Mouse (Mus musculus) forebrain, embryonic 13.5 days (tissue): ENCODE measurements around the gene Mrpl43. TPM values are rescaled to one million over a fixed set of nuclear protein-coding genes. Genes with fewer than 3 reads are reported as not detected.
A peak's percentile ranks its signal among the peaks of the same experiment; 100 is the strongest.

ENCODE experiments used
- ATAC-seq: fragments of 200-750 bp; cut with Nextera tagmentation; 2 replicates; pipeline ENCODE4 v1.8.0; 2017
- H3K27ac ChIP-seq: fragments of 300-500 bp; sonication (generic); 2 replicates; pipeline ENCODE4 v1.5.1; 2015; ENCODE audit warnings: inconsistent platforms, mild to moderate bottlenecking, moderate library complexity
- H3K27me3 ChIP-seq: fragments of 300-500 bp; sonication (generic); 2 replicates; pipeline ENCODE4 v1.6.1; 2015; ENCODE audit warnings: mild to moderate bottlenecking, inconsistent platforms
- H3K36me3 ChIP-seq: fragments of 300-500 bp; sonication (generic); 2 replicates; pipeline ENCODE4 v1.6.1; 2015; ENCODE audit warnings: mild to moderate bottlenecking, inconsistent platforms; ENCODE audit not compliant: poor library complexity, severe bottlenecking
- H3K4me1 ChIP-seq: fragments of 300-500 bp; sonication (generic); 2 replicates; pipeline ENCODE4 v1.6.1; 2015; ENCODE audit warnings: inconsistent platforms
- H3K4me2 ChIP-seq: fragments of 300-500 bp; sonication (generic); 2 replicates; pipeline ENCODE4 v1.6.1; 2015; ENCODE audit warnings: inconsistent platforms, mild to moderate bottlenecking, moderate library complexity
- H3K4me3 ChIP-seq: fragments of 300-500 bp; sonication (generic); 2 replicates; pipeline ENCODE4 v1.5.1; 2015; ENCODE audit warnings: mild to moderate bottlenecking, inconsistent platforms
- H3K9ac ChIP-seq: fragments of 300-500 bp; sonication (generic); 2 replicates; pipeline ENCODE4 v1.6.1; 2015; ENCODE audit warnings: mild to moderate bottlenecking, inconsistent platforms
- H3K9me3 ChIP-seq: fragments of 300-500 bp; sonication (generic); replicated peaks from 2 replicates; pipeline ENCODE4 v1.6.1; 2016; ENCODE audit warnings: inconsistent platforms
- WGBS: fragments of 180-500 bp; shearing (Covaris S2); methylation state at CpG from one replicate; pipeline ENCODE4 v1.1.7; 2015; 5-methylcytosine and 5-hydroxymethylcytosine counted together
- polyA plus RNA-seq: library from polyadenylated mRNA; unstranded; fragments of >200 nt; fragmentation: Nextera tagmentation; extraction: Ambion mirVana; gene quantifications from 2 replicates; pipeline ENCODE4 v1.2.1, GENCODE M21; 2015

The Mrpl43 gene
- polyA plus RNA-seq, 1 experiment from 2014 or later = 82.2 TPM

DNA sequence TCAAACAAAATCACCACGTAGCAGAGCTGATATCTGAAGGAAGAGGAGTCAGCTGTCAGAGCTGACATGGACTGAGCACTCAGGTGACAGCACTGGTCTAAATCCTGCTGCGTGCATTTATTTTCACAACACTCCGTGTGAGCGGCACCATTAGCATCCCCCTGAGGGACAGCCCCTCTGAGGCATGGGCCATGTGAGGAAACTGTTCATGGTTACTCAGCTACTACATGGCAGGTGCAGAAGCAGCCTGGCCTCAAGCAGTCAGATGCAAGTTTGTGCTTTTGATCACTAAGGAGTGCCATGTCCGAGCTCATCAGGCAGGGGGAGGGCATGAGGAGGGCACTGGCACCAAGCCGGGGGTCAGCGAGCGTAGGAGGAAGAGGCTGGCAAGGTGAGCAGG, 6.6 kb downstream of the Mrpl43 start:
- Histone ChIP-seq H3K9me3 (no peaks in the 10 kb centered on the region), H3K9ac (no peak overlapping the region), H3K36me3 (peaks cover 84% of the 10 kb centered on the region), H3K27ac (no peak overlapping the region), H3K4me2 (no peak overlapping the region), H3K4me3 (no peak overlapping the region), H3K4me1 (no peaks in the 10 kb centered on the region), H3K27me3 (no peaks in the 10 kb centered on the region)
- WGBS = 88% methylated on average over 8 of the region's 8 CpGs
- ATAC-seq = no peak

DNA sequence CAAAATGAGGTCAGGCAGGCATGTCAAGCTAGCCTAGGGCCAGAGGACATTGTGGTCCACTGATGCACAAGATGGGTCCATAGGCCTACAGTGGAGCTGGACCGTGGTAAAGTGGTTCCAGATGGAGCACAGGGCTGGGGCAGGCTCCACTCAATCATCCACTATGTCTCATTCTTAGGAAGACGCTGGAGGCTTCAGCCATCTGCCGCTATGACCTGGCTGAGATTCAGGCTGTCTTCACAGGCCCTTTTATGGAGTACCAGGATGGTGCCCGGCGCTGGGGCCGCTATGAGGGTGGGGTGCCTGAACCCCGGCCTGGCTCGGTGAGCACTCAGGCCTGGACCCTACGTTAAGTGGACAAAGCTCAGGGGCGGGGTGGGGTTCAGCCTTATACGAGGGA, 8.5 kb downstream of the Mrpl43 start:
- 90% methylated on average over 11 of the region's 11 CpGs for WGBS
- Histone ChIP-seq H3K9me3 (no peaks in the 10 kb centered on the region), H3K4me1 (no peaks in the 10 kb centered on the region), H3K9ac (no peak overlapping the region), H3K27ac (no peak overlapping the region), H3K4me3 (no peak overlapping the region), H3K36me3 (peaks cover 69% of the 10 kb centered on the region), H3K27me3 (no peaks in the 10 kb centered on the region), H3K4me2 (no peak overlapping the region)
- ATAC-seq = no peak

GRCm38 (mm10) chr19:44992712-44993111, 13.5 kb downstream of the Mrpl43 start:
- ATAC-seq = no peak
- peaks cover 31% of the 10 kb centered on the region for H3K4me1 ChIP-seq
- no peak overlapping the region for H3K4me2 ChIP-seq
- WGBS = 69% methylated on average over 7 of the region's 7 CpGs
- H3K27me3 ChIP-seq = no peaks in the 10 kb centered on the region
- H3K27ac ChIP-seq = no peak overlapping the region
- H3K9me3 ChIP-seq = no peaks in the 10 kb centered on the region
- no peak overlapping the region for H3K9ac ChIP-seq
- H3K36me3 ChIP-seq = peaks cover 24% of the 10 kb centered on the region
- H3K4me3 ChIP-seq = no peak overlapping the region

GRCm38 (mm10) chr19:44992246-44992645, 14.0 kb downstream of the Mrpl43 start:
- Histone ChIP-seq H3K4me2 (no peak overlapping the region), H3K36me3 (peaks cover 19% of the 10 kb centered on the region), H3K27me3 (no peaks in the 10 kb centered on the region), H3K9ac (no peak overlapping the region), H3K4me3 (no peak overlapping the region), H3K27ac (no peak overlapping the region), H3K9me3 (no peaks in the 10 kb centered on the region), H3K4me1 (peaks cover 31% of the 10 kb centered on the region)
- ATAC-seq = no peak
- 72% methylated on average over 7 of the region's 7 CpGs for WGBS

DNA sequence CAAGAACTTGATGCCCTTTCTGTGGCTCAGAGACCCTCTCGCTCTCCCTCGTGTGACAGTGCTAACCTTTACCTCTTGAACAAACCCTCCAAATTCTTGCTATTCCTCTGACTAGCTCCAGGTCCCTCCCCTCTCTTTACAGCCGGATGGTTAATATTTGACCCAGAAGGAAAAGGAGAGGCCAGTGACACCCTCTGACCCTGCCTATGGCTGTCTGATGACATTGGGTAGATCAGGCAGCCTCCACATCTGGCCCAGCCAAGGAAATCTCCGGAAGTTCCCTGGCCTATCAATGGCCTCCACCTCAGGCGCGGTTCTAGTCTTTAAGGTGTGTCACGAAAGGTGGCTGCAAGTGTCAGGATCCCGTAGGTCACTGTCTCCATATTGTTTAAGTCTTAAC, 15.2 kb downstream of the Mrpl43 start:
- Histone ChIP-seq H3K9ac (no peak overlapping the region; the same call in 1 of the 2 replicates), H3K4me3 (no peak overlapping the region), H3K36me3 (peaks cover 9% of the 10 kb centered on the region; the same call in 1 of the 2 replicates), H3K27ac (no peak overlapping the region), H3K9me3 (no peaks in the 10 kb centered on the region), H3K4me1 (peaks cover 31% of the 10 kb centered on the region), H3K27me3 (no peaks in the 10 kb centered on the region), H3K4me2 (peak overlapping the region; percentile 95; the same call in 1 of the 2 replicates)
- WGBS = 86% methylated on average over 8 of the region's 8 CpGs
- ATAC-seq = no peak

DNA sequence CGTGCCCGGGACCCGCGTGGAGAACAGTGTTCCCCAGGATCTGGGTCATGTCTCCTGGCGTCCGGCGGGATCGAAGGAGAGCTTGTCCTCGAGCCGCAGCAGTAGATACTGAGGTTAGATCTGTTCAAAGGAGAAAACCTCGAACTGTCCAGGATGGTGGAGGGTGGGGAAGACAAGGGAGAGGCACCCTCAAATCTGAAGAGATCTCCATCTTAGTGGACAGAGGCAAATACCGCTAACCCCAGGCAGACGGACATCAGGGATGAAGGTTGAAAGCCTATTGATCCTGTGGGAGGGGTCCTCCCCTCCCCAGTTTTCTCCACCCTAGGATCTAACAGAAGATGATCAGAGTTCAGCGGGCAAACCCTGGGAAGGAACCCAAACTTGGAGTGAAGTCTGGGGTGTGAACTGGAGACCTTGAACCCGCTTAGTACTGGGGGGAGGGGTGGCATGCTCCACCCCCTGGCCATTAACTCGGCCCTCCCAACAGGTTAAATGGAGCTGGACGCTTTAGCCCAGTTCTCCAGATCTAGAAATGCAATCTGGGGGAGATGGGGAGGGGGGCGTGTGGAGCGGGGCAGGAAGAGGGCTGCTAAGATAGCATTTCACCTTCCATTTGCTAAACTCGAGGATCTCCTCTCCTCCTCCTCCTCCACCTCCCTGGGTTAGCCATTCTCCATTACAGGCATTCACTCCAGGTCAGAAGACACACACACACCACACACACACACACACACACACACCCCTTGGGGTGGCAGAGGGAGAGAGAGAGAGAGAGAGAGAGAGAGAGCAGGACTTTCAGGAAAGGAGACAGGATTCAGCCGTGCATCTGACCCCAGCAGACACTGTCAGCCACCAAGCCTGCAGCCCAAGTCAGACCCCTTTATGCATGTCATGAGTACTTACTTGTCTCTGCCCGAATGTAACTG, 16.4 kb downstream of the Mrpl43 start:
- 6% methylated on average over 22 of the region's 22 CpGs for WGBS
- H3K27me3 ChIP-seq = no peaks in the 10 kb centered on the region
- peak overlapping the region; percentile 91 for H3K9ac ChIP-seq
- no peak overlapping the region; the same call in 1 of the 2 replicates for H3K27ac ChIP-seq
- peak overlapping the region; percentile 78 for H3K4me3 ChIP-seq
- H3K4me2 ChIP-seq = peak overlapping the region; percentile 95
- peak; percentile 6; the same call in 1 of the 2 replicates for ATAC-seq
- H3K36me3 ChIP-seq = peaks cover 8% of the 10 kb centered on the region; the same call in 1 of the 2 replicates
- H3K4me1 ChIP-seq = peaks cover 31% of the 10 kb centered on the region
- H3K9me3 ChIP-seq = no peaks in the 10 kb centered on the region

DNA sequence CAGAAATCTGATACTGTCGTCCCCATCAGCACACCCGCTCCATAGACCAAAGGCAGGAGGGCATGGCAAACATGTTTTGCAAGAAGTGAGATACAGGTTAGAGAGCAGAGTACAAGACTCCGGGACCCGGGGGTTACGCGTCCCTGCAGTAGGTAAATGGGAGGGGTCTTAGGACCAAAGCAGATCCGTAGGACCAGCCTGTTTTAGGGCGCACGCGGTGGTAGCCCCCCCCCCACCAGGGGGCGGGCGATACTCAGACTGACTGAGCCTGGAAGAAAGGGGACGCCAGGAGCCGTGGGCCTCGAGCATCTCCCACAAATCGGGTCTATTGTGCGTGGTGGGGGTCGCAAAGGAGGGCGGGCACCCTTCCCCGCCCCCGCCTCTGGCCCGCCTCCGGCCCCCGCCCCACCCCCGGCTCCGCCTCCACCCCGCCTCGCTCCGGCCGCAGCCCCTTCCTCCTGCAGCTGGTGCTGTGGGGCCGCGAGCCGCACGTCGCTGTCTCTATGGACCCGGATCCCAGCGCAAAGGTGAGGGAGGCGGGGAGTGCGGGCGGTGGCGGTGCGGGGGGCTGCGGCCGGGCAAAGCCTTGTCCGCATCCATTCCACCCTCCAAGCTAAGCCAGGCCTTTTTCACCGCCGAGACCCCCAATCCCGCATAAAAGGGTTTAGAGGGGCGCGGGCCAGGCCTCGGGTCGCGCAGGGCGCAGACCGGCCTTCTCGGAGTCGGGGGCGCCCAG, 17.2 kb downstream of the Mrpl43 start, which contains the start of gene Sema4g:
Gene Sema4g (plus strand): TSS at position 271 of the 736 bp plus-strand sequence.
- peak within 1 kb of the TSS; percentile 37 for H3K27ac ChIP-seq
- H3K9ac ChIP-seq = peak within 1 kb of the TSS; percentile 91
- peaks cover 8% of the 10 kb centered on the region; the same call in 1 of the 2 replicates for H3K36me3 ChIP-seq
- H3K27me3 ChIP-seq = no peaks in the 10 kb centered on the region
- WGBS = under 1% methylated on average over 44 of the region's 58 CpGs
- peak; percentile 84 for ATAC-seq
- H3K4me3 ChIP-seq = peak within 1 kb of the TSS; percentile 78
- peaks cover 31% of the 10 kb centered on the region for H3K4me1 ChIP-seq
- H3K4me2 ChIP-seq = peak within 1 kb of the TSS; percentile 95
- H3K9me3 ChIP-seq = no peaks in the 10 kb centered on the region

GRCm38 (mm10) chr19:44988321-44988720, 17.9 kb downstream of the Mrpl43 start:
- WGBS = 33% methylated on average over 9 of the region's 9 CpGs
- Histone ChIP-seq H3K27me3 (no peaks in the 10 kb centered on the region), H3K27ac (no peak overlapping the region), H3K4me1 (peaks cover 31% of the 10 kb centered on the region), H3K4me2 (peak overlapping the region; percentile 95), H3K36me3 (peaks cover 10% of the 10 kb centered on the region; the same call in 1 of the 2 replicates), H3K4me3 (peak overlapping the region; percentile 78), H3K9me3 (no peaks in the 10 kb centered on the region), H3K9ac (peak overlapping the region; percentile 91)
- ATAC-seq = no peak

GRCm38 (mm10) chr19:44987851-44988250, 18.4 kb downstream of the Mrpl43 start:
- ATAC-seq = peak; percentile 50; the same call in 1 of the 2 replicates
- no peak overlapping the region for H3K4me2 ChIP-seq
- no peaks in the 10 kb centered on the region for H3K9me3 ChIP-seq
- peaks cover 9% of the 10 kb centered on the region; the same call in 1 of the 2 replicates for H3K36me3 ChIP-seq
- H3K4me3 ChIP-seq = no peak overlapping the region
- H3K9ac ChIP-seq = no peak overlapping the region
- peaks cover 31% of the 10 kb centered on the region for H3K4me1 ChIP-seq
- 59% methylated on average over 6 of the region's 6 CpGs for WGBS
- no peak overlapping the region for H3K27ac ChIP-seq
- no peaks in the 10 kb centered on the region for H3K27me3 ChIP-seq

GRCm38 (mm10) chr19:44987004-44987403, 19.2 kb downstream of the Mrpl43 start:
- ATAC-seq = no peak
- Histone ChIP-seq H3K36me3 (0 out of 2 replicates have a peak, but pooled peaks cover 8% of the 10 kb centered on the region), H3K27ac (no peak overlapping the region), H3K27me3 (no peaks in the 10 kb centered on the region), H3K4me3 (no peak overlapping the region), H3K9me3 (no peaks in the 10 kb centered on the region), H3K4me1 (peaks cover 31% of the 10 kb centered on the region), H3K4me2 (no peak overlapping the region), H3K9ac (no peak overlapping the region)
- WGBS = 67% methylated on average over 6 of the region's 6 CpGs

- ATAC-seq = no peak
- no peaks in the 10 kb centered on the region for H3K27me3 ChIP-seq
- WGBS = 67% methylated on average over 5 of the region's 5 CpGs
- H3K4me1 ChIP-seq = peaks cover 17% of the 10 kb centered on the region
- no peak overlapping the region for H3K9ac ChIP-seq
- H3K9me3 ChIP-seq = no peaks in the 10 kb centered on the region
- no peak overlapping the region for H3K4me2 ChIP-seq
- peaks cover 22% of the 10 kb centered on the region for H3K36me3 ChIP-seq
- no peak overlapping the region for H3K4me3 ChIP-seq
- no peak overlapping the region for H3K27ac ChIP-seq
Observed at GRCm38 (mm10) chr19:44985159-44985988, 20.9 kb downstream of the Mrpl43 start.
